Mouse (Mus musculus): ENCODE results near the gene Tigd3. TPM values are rescaled to one million over a fixed set of nuclear protein-coding genes. Genes with fewer than 3 reads are reported as not detected.
"Not testable (repeated sequence)": the region's sequence is repeated elsewhere in the genome, so short reads cannot be mapped to it uniquely, and the experiment has no call there.

The Tigd3 gene
- polyA plus RNA-seq, 1 experiment, result 0.31 TPM

DNA sequence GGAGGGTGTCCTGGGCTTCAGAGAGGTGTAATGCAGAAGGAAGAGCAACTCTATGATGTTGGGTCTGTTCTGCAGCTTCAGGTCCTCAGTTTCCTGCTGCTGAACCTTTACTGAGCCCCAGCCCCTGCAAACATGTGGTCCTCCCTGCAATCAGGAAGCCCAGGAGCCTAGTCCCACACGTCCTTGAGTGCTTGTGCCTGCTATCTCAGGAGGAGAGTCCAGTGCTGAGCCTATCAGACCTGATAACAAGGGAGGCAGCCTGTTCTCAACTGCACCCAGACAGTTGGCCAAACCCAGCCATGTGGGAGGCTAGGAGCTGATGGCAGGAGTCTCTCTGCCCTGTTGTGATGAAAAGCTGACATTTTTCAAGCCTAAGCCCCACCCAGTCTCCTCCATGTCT is 10.0 kb downstream of the Tigd3 start:
- no peaks in the 10 kb centered on the region for H3K36me3 ChIP-seq (ENCODE audit: control insufficient read depth, insufficient read depth)
- H3K4me2 ChIP-seq (ENCODE audit: low read depth), result no peak overlapping the region
- no peaks in the 10 kb centered on the region for H3K79me2 ChIP-seq (ENCODE audit: control insufficient read depth, insufficient read depth)
- no peak for TF ChIP-seq CEBPB (IDR thresholded peaks at IDR 0.05; ENCODE audit: insufficient read depth, poor library complexity, severe bottlenecking)
- TF ChIP-seq TCF12 (IDR thresholded peaks at IDR 0.05; ENCODE audit: insufficient read depth, poor library complexity, severe bottlenecking), result no peak
- TF ChIP-seq REST (IDR thresholded peaks at IDR 0.05; ENCODE audit: insufficient read depth, insufficient read length), result no peak
- TF ChIP-seq SRF (IDR thresholded peaks at IDR 0.05; ENCODE audit: control insufficient read depth, insufficient read length, low read depth), result no peak
- TF ChIP-seq MAX (IDR thresholded peaks at IDR 0.05; ENCODE audit: low read depth), result no peak
- TF ChIP-seq POLR2AphosphoS2 (IDR thresholded peaks at IDR 0.05; ENCODE audit: insufficient read length, low read depth), result no peak
- H3K27me3 ChIP-seq (ENCODE audit: control insufficient read depth, insufficient read depth, insufficient read length), result no peaks in the 10 kb centered on the region
- H3ac ChIP-seq (ENCODE audit: control insufficient read depth, insufficient read length), result no peak overlapping the region
- no peak overlapping the region for H3K4me3 ChIP-seq

DNA sequence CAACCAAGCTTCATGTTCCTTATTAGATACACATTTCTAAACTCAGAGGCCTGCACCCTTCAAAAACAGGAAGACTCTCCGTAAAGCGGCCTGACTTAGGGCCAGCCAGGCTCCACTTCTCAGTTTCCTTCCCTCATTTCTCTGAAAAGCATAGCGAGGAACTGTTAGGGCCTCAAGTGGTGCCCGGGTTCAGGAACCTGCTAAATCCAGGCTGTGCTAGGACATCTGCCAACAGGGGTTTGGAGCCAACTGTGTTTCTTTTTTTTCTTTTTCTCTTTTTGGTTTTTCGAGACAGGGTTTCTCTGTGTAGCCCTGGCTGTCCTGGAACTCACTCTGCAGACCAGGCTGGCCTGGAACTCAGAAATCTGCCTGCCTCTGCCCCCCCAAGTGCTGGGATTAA is 11.9 kb downstream of the Tigd3 start:
- H3K36me3 ChIP-seq (ENCODE audit: control insufficient read depth, insufficient read depth); H3K27me3 ChIP-seq (ENCODE audit: control insufficient read depth, insufficient read depth, insufficient read length); H3K4me3 ChIP-seq; H3K79me2 ChIP-seq (ENCODE audit: control insufficient read depth, insufficient read depth); H3ac ChIP-seq (ENCODE audit: control insufficient read depth, insufficient read length); H3K4me2 ChIP-seq (ENCODE audit: low read depth): not testable (repeated sequence)

GRCm38 (mm10) chr19:5881155-5881554 is 12.8 kb downstream of the Tigd3 start:
- no peaks in the 10 kb centered on the region for H3K36me3 ChIP-seq (ENCODE audit: control insufficient read depth, insufficient read depth)
- H3K27me3 ChIP-seq (ENCODE audit: control insufficient read depth, insufficient read depth, insufficient read length), result no peaks in the 10 kb centered on the region
- no peaks in the 10 kb centered on the region for H3K79me2 ChIP-seq (ENCODE audit: control insufficient read depth, insufficient read depth)
- H3K4me2 ChIP-seq (ENCODE audit: low read depth), result no peak overlapping the region
- TF ChIP-seq TCF3 (IDR thresholded peaks at IDR 0.05; ENCODE audit: insufficient read length, low read depth), result no peak
- TF ChIP-seq MAX (IDR thresholded peaks at IDR 0.05; ENCODE audit: low read depth), result no peak
- no peak for TF ChIP-seq E2F4 (IDR thresholded peaks at IDR 0.05; ENCODE audit: insufficient read depth)
- no peak for TF ChIP-seq USF1 (IDR thresholded peaks at IDR 0.05; ENCODE audit: low read depth)
- TF ChIP-seq POLR2AphosphoS2 (IDR thresholded peaks at IDR 0.05; ENCODE audit: insufficient read length, low read depth), result no peak
- no peak for TF ChIP-seq CEBPB (IDR thresholded peaks at IDR 0.05; ENCODE audit: insufficient read depth, poor library complexity, severe bottlenecking)
- TF ChIP-seq SRF (IDR thresholded peaks at IDR 0.05; ENCODE audit: control insufficient read depth, insufficient read length, low read depth), result no peak
- no peak for TF ChIP-seq MYOG (IDR thresholded peaks at IDR 0.05; ENCODE audit: control insufficient read depth in 1 of 3, insufficient read depth in 1 of 3, insufficient read length in 2 of 3, low read depth in 2 of 3)
- no peak for TF ChIP-seq TCF12 (IDR thresholded peaks at IDR 0.05; ENCODE audit: insufficient read depth, poor library complexity, severe bottlenecking)
- no peak for TF ChIP-seq MYOD1 (IDR thresholded peaks at IDR 0.05; ENCODE audit: control insufficient read depth in 1 of 3, insufficient read length in 2 of 3, low read depth in 2 of 3)
- no peak for TF ChIP-seq REST (IDR thresholded peaks at IDR 0.05; ENCODE audit: insufficient read depth, insufficient read length)
- no peak for TF ChIP-seq POLR2A (IDR thresholded peaks at IDR 0.05; ENCODE audit: insufficient read length, low read depth)
- no peak overlapping the region for H3ac ChIP-seq (ENCODE audit: control insufficient read depth, insufficient read length)
- H3K4me3 ChIP-seq, result no peak overlapping the region

DNA sequence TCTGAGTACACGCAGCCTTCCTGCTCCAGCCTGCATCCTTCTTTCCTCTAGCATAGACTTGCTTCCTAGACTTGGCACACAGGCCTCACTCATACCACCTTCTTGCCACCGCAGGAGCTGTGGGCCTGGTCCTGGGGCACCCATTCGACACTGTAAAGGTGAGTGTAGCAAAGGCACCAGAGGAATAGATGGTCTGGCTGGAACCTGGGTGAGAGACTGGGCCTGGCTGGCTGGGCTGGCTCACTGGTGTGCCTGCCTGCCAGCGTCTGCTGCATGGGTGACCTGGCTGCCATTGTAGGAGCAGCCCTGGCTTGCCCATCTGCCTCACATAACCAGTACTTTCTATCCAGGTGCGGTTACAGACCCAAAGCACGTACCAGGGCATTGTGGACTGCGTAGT is 14.2 kb downstream of the Tigd3 start:
- Histone ChIP-seq H3K27me3 (ENCODE audit: control insufficient read depth, insufficient read depth, insufficient read length) (no peaks in the 10 kb centered on the region), H3K4me3 (no peak overlapping the region), H3K79me2 (ENCODE audit: control insufficient read depth, insufficient read depth) (peaks cover 5% of the 10 kb centered on the region), H3K4me2 (ENCODE audit: low read depth) (no peak overlapping the region), H3K36me3 (ENCODE audit: control insufficient read depth, insufficient read depth) (no peaks in the 10 kb centered on the region), H3ac (ENCODE audit: control insufficient read depth, insufficient read length) (no peak overlapping the region)
- TF ChIP-seq MYOD1 (IDR thresholded peaks at IDR 0.05; ENCODE audit: control insufficient read depth in 1 of 3, insufficient read length in 2 of 3, low read depth in 2 of 3) (no peak), TCF12 (IDR thresholded peaks at IDR 0.05; ENCODE audit: insufficient read depth, poor library complexity, severe bottlenecking) (no peak), POLR2A (IDR thresholded peaks at IDR 0.05; ENCODE audit: insufficient read length, low read depth) (no peak), TCF3 (IDR thresholded peaks at IDR 0.05; ENCODE audit: insufficient read length, low read depth) (no peak)

DNA sequence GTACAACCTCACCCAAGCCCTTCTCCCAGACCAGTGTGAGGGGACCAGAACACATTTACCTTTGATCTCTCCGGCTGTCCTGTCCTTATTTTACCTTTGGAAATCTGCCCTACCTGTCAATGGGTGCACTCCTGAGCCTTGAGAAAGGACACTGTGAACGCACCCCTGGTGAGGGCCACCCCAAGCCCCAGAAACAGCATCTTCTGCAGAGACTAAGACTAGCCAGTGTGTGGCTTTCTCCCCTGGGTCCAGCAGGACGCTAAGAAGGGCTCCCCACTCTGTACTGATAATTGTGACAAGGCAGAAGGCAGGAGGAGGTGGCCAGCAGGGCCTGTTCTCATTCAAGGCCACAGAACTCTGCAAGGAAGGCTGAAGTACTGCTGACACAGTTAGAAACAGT is 15.0 kb downstream of the Tigd3 start:
- H3K4me2 ChIP-seq (ENCODE audit: low read depth), result peak overlapping the region; percentile 83
- no peaks in the 10 kb centered on the region for H3K36me3 ChIP-seq (ENCODE audit: control insufficient read depth, insufficient read depth)
- H3ac ChIP-seq (ENCODE audit: control insufficient read depth, insufficient read length), result peak overlapping the region; percentile 13
- H3K27me3 ChIP-seq (ENCODE audit: control insufficient read depth, insufficient read depth, insufficient read length), result no peaks in the 10 kb centered on the region
- TF ChIP-seq SRF (IDR thresholded peaks at IDR 0.05; ENCODE audit: control insufficient read depth, insufficient read length, low read depth), result no peak
- no peak for TF ChIP-seq TCF3 (IDR thresholded peaks at IDR 0.05; ENCODE audit: insufficient read length, low read depth)
- no peak for TF ChIP-seq USF1 (IDR thresholded peaks at IDR 0.05; ENCODE audit: low read depth)
- no peak for TF ChIP-seq MAX (IDR thresholded peaks at IDR 0.05; ENCODE audit: low read depth)
- no peak for TF ChIP-seq CEBPB (IDR thresholded peaks at IDR 0.05; ENCODE audit: insufficient read depth, poor library complexity, severe bottlenecking)
- TF ChIP-seq REST (IDR thresholded peaks at IDR 0.05; ENCODE audit: insufficient read depth, insufficient read length), result no peak
- TF ChIP-seq POLR2AphosphoS2 (IDR thresholded peaks at IDR 0.05; ENCODE audit: insufficient read length, low read depth), result no peak
- TF ChIP-seq MYOD1 (IDR thresholded peaks at IDR 0.05; ENCODE audit: control insufficient read depth in 1 of 3, insufficient read length in 2 of 3, low read depth in 2 of 3), result no peak
- TF ChIP-seq E2F4 (IDR thresholded peaks at IDR 0.05; ENCODE audit: insufficient read depth), result no peak
- no peak for TF ChIP-seq TCF12 (IDR thresholded peaks at IDR 0.05; ENCODE audit: insufficient read depth, poor library complexity, severe bottlenecking)
- TF ChIP-seq MYOG (IDR thresholded peaks at IDR 0.05; ENCODE audit: control insufficient read depth in 1 of 3, insufficient read depth in 1 of 3, insufficient read length in 2 of 3, low read depth in 2 of 3), result no peak
- H3K4me3 ChIP-seq, result peak overlapping the region; percentile 16
- peaks cover 11% of the 10 kb centered on the region for H3K79me2 ChIP-seq (ENCODE audit: control insufficient read depth, insufficient read depth)
